Mouse (Mus musculus) c-Kit-positive CD71-positive TER-119-positive erythroid progenitor cells, embryonic 14.5 days (primary cell): Measurements from ENCODE around the gene Nmnat3.

Experiments
- DNase-seq: peaks from one replicate; pipeline ENCODE4 v3.0.0-alpha.2; 2013; ENCODE audit warnings: low spot score

Gene Nmnat3

DNA sequence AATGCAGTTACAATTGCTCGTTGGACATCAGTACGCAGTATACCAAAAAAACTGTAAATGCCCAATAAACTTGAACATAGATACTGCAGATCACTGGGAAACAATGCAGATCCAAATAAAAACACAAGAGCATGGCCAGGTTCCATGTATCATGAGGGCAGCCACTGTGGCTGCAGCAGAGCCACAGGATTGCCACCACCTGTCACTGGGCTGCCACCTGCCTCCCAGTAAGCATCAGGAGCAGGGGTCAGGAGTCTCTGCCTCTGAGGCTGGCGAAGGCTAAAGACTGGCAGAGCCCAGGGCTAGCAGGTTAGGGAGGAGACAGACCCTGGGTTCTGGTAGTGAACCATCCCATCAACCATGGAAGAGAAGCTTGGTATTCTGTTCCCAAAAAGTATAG is 67.7 kb downstream of the Nmnat3 start:
- DNase-seq: no peak

DNA sequence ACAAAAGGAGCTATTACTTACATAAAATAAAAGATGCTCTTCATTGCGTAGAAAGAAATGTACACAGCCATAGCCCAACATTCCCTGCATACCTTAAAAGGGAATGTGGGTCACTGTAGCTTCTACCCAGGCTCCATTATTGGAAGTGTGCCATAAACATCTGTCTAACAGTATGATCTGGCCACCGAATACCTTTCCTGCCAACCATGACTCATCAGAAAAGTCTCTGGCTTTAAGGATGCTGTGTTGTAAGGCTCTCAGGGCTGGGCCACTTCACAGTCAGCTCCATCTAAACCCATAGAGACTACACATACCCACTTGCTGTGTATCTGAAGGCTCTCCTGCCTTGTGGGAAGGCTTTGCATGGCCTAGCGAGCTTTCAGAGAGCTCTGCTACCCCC is 73.8 kb downstream of the Nmnat3 start:
- DNase-seq: no peak

DNA sequence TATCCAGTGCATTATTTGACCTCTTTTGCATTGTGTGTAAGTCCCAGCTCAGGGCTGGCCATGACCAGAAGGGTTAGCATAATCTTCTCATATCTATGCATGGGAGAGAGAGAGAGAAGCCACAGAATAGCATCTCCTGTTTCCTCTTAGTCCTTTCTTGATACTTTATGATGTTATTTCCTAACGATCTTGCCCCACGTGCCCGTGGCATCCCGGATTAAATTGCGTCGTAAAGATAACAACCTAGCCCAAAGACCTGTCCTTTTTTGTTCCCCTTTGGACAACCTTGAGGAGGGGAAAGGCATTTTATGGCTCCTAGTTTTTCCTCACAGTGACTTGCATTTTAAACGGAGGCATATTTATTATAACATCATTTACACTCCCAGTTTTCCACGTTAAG is 78.8 kb downstream of the Nmnat3 start:
- no peak for DNase-seq

GRCm38 (mm10) chr9:98367333-98367962 is 80.2 kb downstream of the Nmnat3 start:
- DNase-seq: no peak

DNA sequence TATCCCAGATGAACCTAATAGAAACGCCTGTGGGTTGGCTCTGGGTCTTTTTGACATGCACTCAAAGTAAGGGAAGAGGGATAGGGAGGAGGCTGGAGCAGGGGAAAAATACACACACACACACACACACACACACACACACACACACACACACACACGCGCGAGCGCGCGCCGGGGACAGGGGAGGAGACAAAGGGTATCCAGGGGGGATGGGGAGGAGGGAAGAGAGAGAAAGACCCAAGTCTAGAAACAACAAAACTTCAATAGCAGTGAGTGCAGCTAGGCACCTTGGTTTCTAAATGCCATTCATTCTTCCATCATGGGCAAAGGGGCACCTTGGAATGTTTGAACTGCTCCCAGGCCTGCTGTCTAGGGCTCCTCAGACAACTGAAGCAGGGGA is 82.5 kb downstream of the Nmnat3 start:
- DNase-seq: no peak

- DNase-seq: no peak
Measured at GRCm38 (mm10) chr9:98373358-98373757, 86.1 kb downstream of the Nmnat3 start.

GRCm38 (mm10) chr9:98374897-98375296 is 87.7 kb downstream of the Nmnat3 start:
- DNase-seq: no peak

GRCm38 (mm10) chr9:98375329-98376170 is 88.3 kb downstream of the Nmnat3 start:
- no peak for DNase-seq

GRCm38 (mm10) chr9:98379736-98380135 is 92.5 kb downstream of the Nmnat3 start:
- DNase-seq: no peak

DNA sequence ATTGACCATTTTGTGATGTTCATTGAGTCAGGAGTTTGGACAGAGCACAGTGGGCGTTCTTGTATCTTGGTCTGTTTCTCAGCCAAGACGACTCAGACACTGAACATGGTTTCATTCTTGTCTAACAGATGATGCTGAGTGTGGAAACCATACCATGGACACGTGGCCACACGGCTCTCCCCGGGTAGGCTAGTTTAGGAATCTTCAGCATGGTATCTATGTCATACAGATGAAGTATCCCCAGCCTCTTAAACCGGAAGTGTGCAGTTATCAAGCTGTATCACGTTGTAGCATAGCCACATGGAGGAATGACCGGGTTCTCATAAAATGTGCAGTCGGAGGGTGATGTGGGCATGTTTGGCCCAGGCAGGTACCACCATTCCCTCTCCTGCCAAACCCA is 93.4 kb downstream of the Nmnat3 start:
- no peak for DNase-seq

DNA sequence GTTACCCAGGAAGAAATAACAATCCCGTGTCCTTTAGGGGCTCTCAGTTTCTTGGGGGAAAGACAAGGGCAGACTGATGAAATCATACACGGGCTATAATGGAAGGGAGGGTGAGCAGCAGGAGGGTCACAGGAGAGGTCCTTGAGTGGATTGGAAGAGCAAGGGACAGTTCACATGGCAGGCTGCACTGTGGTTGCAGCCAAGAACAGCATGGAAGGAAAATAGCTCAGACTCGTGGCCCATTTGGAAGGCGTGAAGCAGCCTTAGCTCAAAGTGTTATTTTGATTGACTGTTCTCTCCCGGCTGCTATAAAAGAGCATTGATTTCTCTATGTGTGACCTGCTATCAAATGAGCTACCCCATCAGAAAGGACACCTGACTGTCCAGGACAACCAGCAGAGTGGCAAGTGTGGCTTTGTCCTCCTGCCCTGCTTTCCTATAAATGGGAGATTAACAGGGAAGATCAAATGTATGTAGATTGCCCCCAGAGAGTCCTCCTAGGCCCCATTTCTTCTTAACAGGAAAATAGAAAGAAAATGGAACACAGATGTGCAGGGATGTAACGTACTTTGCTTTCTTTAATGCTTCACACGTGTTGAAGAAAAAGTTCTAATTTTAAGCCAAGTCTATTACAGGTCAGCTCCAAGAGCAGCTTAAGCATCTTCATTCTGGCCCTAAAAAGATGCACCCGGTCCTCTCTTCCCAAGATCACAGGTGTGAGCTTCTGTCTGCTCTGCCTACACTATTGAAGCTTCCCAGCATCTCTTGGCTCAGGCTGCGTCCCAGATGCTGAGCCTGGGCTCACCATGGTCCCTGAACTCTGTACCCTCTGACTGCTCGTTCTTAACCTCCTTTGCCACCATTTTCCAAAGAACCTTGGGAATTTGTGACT is 100.8 kb downstream of the Nmnat3 start:
- DNase-seq: no peak

- DNase-seq: no peak
Measured at GRCm38 (mm10) chr9:98388633-98388965, 101.4 kb downstream of the Nmnat3 start.

- no peak for DNase-seq
Measured at GRCm38 (mm10) chr9:98393496-98393895, 106.3 kb downstream of the Nmnat3 start.

GRCm38 (mm10) chr9:98397211-98397610 is 110.0 kb downstream of the Nmnat3 start:
- DNase-seq: no peak

DNA sequence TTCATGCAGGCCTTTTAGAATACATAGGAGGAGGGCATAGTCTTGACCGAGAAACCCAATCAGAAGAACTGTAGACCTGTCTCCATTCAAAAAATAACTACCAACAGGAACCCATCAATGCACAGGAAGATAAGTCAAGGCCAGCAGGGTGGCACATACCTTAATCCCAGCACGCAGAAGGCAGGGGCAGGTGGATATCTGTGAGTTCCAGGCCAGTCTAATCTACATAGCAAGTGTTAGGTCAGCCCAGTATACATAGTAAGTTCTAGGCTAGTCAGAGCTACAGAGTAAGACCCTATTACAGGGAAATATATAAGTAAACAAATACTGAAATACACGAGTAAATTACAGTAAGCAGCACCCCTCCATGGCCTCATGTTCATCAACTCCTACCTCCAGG is 110.6 kb downstream of the Nmnat3 start:
- no peak for DNase-seq

DNA sequence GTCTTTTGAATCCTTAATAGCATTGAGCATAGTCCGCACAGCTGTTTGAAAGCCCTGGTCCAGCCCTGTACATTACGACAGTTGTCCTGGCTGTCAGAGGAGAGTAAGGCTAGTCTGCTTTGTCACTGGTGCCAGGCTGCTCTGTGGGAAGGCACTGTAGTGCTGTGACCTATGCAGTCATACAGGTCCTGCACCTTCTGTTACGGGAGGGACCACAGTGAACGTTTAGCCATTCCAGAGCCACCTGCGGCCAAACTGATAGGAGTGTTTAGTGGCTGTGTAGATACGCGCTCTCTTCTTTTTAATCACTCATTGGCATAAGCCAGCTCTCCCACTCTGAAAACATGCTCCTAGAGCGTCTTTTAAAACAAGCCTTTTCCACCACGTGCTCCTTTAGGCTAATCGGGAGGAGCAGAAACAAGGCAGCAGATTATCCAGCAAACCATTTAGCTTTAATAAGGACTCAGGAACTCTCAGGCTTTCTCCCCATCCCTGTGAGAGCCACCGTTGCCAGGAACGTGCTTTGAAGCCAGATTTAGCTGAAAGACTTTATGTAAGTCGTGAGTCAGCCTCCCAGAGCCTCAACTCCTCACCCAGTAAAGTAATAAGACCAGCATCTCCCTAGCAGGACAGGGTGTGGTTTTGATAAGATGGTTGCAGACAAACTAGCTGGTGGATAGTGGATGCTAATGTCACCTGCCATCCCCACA is 113.1 kb downstream of the Nmnat3 start:
- no peak for DNase-seq

- DNase-seq: no peak
Measured at GRCm38 (mm10) chr9:98401611-98402010, 114.4 kb downstream of the Nmnat3 start.

DNA sequence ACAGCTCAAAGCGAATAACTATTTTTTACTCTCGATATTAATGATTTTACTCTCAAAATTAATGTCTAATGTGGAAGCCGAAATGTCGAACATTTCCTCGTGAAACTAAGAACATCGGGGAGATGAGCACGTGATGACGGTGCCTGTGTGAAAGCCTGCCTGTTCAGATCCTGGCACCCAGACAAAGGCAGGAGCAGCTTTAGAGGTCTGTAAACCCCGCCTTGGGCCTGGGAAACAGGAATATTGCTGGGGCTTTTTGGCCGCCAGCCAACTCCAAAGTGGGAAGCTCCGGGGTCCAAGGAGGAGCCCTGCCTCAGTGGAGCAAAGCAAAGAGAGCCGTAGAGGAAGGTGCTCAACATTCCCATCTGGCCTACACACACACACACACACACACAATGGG is 120.5 kb downstream of the Nmnat3 start:
- DNase-seq: no peak

GRCm38 (mm10) chr9:98409137-98409536 is 121.9 kb downstream of the Nmnat3 start:
- peak; percentile 57 for DNase-seq

DNA sequence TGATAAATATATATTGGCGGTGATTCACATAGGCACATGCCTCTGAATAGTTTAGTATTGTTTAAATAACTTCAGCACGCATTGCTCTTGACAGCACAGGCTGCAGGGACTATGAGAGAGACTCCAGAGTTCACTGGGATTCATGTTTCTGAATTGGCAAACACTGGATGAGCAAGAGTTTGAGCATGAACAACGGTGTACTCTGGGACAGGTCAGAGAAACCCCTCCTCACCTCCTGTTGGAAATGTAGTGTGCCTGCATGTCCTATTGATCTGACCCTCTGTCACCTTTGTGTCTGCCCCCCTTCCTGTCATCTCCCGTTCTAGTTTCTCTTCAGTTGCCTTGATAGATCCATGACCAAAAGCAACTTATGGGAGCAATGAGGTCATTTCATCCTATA is 128.2 kb downstream of the Nmnat3 start:
- no peak for DNase-seq

DNA sequence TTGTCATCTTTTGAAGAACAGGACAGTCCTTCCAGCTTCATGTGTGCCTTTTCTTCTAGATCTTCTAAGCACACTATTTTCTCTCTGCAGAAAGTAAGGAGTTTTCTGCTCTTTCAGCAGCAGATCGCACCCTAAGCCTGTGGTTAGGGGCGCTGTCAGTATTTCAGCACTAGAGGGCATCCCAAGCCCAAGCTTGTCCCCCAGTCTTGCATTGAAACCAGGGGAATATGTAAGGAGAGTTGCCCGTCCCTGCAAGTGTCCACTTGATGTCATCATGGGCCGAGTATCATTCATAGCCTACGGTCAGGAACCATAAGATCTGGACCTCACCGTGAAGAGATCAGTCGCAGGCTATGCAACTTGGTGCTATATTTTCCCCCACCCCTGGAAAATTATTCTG is 130.7 kb downstream of the Nmnat3 start:
- no peak for DNase-seq

DNA sequence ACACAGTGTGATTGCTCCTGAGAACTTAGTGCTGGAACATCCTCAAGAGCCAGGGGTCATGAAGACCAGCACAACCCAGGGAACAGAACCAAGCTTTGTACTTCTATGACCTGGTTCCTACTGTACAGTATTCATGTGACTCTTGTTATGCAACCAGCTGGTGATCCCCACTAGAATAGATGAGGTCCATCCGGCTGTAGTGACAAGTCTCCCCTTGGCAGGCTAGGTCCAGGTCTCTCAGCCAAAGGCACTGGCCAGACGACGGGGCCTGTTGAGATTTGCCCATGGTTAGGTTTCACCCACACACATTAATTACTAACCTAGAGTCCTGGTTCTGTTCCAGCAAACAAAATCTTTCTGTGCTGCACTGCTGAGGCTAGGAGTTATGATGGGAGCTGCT is 131.1 kb downstream of the Nmnat3 start:
- no peak for DNase-seq
